Comparison of ENCODE assay signal across 8 mouse cellular contexts in genomic region chr5:44799053-44799860, GRCm38 (mm10). TPM values are rescaled to one million over a fixed set of nuclear protein-coding genes. Genes with fewer than 3 reads are reported as not detected.
DNase-seq lines count a peak whose midpoint lies in the region; ATAC-seq and TF ChIP-seq lines count a peak whose summit lies in the region.

Gene Ldb2, minus strand, starts transcription at chr5:44799680.

- DNase-seq in cerebellum, adult 2 months = peak; percentile 13 to 15
- DNase-seq in cerebellum, adult 11 months = no peak
- peak; percentile 24 for DNase-seq in heart, postnatal 25 days (ENCODE audit: low spot score)
- DNase-seq in layer of hippocampus, adult 18-20 months (ENCODE audit: low spot score in 2 of 2) = peak; percentile 43 to 71
- no peak for DNase-seq in liver, embryonic 14.5 days (ENCODE audit: low read depth in 3 of 3, low spot score in 3 of 3)
- peak; percentile 29 to 60 for DNase-seq in urinary bladder, postnatal 4 days (ENCODE audit: low spot score in 2 of 2)

- H3K4me3 ChIP-seq in cerebellum, adult 2 months (replicated peaks; ENCODE audit: insufficient read depth, low read depth, low read length) = peak within 1 kb of the TSS; percentile 49
- H3K4me3 ChIP-seq in liver, embryonic 14.5 days (ENCODE audit: insufficient read depth in 1 of 2, low read depth in 2 of 2, low read length in 2 of 2) = peak within 1 kb of the TSS; percentile 20 to 53
- peak within 1 kb of the TSS; percentile 38 for H3K4me3 ChIP-seq in neural tube, embryonic 14.5 days (ENCODE audit: low read depth, low read length)

- no peak for TF ChIP-seq CTCF in cerebellum, adult 2 months (IDR thresholded peaks at IDR 0.05; ENCODE audit: borderline replicate concordance, insufficient read depth, low read depth, low read length)
- no peak for TF ChIP-seq CTCF in liver, embryonic 14.5 days (IDR thresholded peaks at IDR 0.05; ENCODE audit: low read depth)

- no peak within 1 kb of the TSS for H3K27ac ChIP-seq in cerebellum, adult 2 months (ENCODE audit: insufficient read depth, low read length)
- no peak within 1 kb of the TSS for H3K27ac ChIP-seq in liver, embryonic 14.5 days
- no peak within 1 kb of the TSS for H3K27ac ChIP-seq in neural tube, embryonic 14.5 days (ENCODE audit: low read depth, low read length)

- no peaks in the 10 kb centered on the region for H3K4me1 ChIP-seq in cerebellum, adult 2 months (ENCODE audit: control insufficient read depth, insufficient read depth, low read length)
- no peaks in the 10 kb centered on the region for H3K4me1 ChIP-seq in liver, embryonic 14.5 days (replicated peaks; ENCODE audit: control insufficient read depth in 2 of 2, insufficient read depth in 2 of 2, low read length in 1 of 2)
- peaks cover 3% of the 10 kb centered on the region; the same call in 1 of the 2 replicates for H3K4me1 ChIP-seq in neural tube, embryonic 14.5 days (ENCODE audit: control insufficient read depth, insufficient read depth, low read length)

- no peaks in the 10 kb centered on the region for H3K9me3 ChIP-seq in liver, embryonic 14.5 days (ENCODE audit: control insufficient read depth, low read length)
- H3K9me3 ChIP-seq in neural tube, embryonic 14.5 days (ENCODE audit: control insufficient read depth, low read length) = no peaks in the 10 kb centered on the region

- peak within 1 kb of the TSS; percentile 28; the same call in 1 of the 2 replicates for H3K4me2 ChIP-seq in liver, embryonic 14.5 days (ENCODE audit: low read depth)
- H3K4me2 ChIP-seq in neural tube, embryonic 14.5 days (ENCODE audit: low read depth, low read length) = peak within 1 kb of the TSS; percentile 55

- H3K36me3 ChIP-seq in liver, embryonic 14.5 days (replicated peaks; ENCODE audit: control insufficient read depth, insufficient read depth, low read depth) = no peaks in the 10 kb centered on the region
- no peaks in the 10 kb centered on the region for H3K36me3 ChIP-seq in neural tube, embryonic 14.5 days (ENCODE audit: control insufficient read depth, insufficient read depth, low read length)

- H3K9ac ChIP-seq in liver, embryonic 14.5 days (replicated peaks) = no peak within 1 kb of the TSS
- peak within 1 kb of the TSS; percentile 17 for H3K9ac ChIP-seq in neural tube, embryonic 14.5 days (replicated peaks; ENCODE audit: low read depth, low read length)

- intact Hi-C loops in heart, postnatal 25 days (cut with DNase I) = loop anchor here (5.0 kb wide), 1 partner anchor 72 kb away; no protein-coding TSS in a partner anchor

- WGBS in cerebellum, adult 2 months = 6% methylated on average over 18 of the region's 19 CpGs
- under 1% methylated on average over 19 of the region's 19 CpGs for WGBS in liver, embryonic 14.5 days (ENCODE audit: insufficient replicate concordance)
- 3% methylated on average over 19 of the region's 19 CpGs for WGBS in neural tube, embryonic 14.5 days

- ATAC-seq in frontal cortex, adult (ENCODE audit: low TSS enrichment) = peak; percentile 97
- no peak for ATAC-seq in liver, embryonic 14.5 days (ENCODE audit: insufficient read depth)
- ATAC-seq in neural tube, embryonic 14.5 days (ENCODE audit: low read depth) = peak; percentile 96

- TF ChIP-seq EP300 in liver, embryonic 14.5 days (IDR thresholded peaks at IDR 0.05; ENCODE audit: low read depth) = no peak

- no peak for TF ChIP-seq POLR2A in cerebellum, adult 2 months (IDR thresholded peaks at IDR 0.05; ENCODE audit: borderline replicate concordance, insufficient read depth, low read length)

- H3K27me3 ChIP-seq in cerebellum, adult 2 months (ENCODE audit: control insufficient read depth, insufficient read depth, low read length) = no peaks in the 10 kb centered on the region; the same call in 1 of the 2 replicates
- H3K27me3 ChIP-seq in liver, embryonic 14.5 days (ENCODE audit: control insufficient read depth, insufficient read depth, low read length) = no peaks in the 10 kb centered on the region
- H3K27me3 ChIP-seq in neural tube, embryonic 14.5 days (ENCODE audit: control insufficient read depth, insufficient read depth, low read length) = 0 out of 2 replicates have a peak, but pooled peaks cover 2% of the 10 kb centered on the region

RNA-seq across cellular contexts. Expression of gene Ldb2, which starts in this region (rescaled TPM):
- 8.4 and 12.6 TPM in 2 replicates for polyA plus RNA-seq in cerebellum, adult 2 months (2012; rRNA removed)
- total RNA-seq in heart, postnatal 25 days (2021) = 10 to 100 TPM in 1 of 2 experiments, 1 to 10 TPM in 1; 6.4 to 10.7 TPM
- total RNA-seq in layer of hippocampus, adult 18-20 months (2021) = 10 to 100 TPM; 43.5 TPM
- polyA plus RNA-seq in liver, embryonic 14.5 days (2012; rRNA removed) = 1.2 and 2.0 TPM in 2 replicates
- polyA plus RNA-seq in liver, embryonic 14.5 days (2014; fragmentation: Nextera tagmentation; extraction: Ambion mirVana) = 3.0 and 4.2 TPM in 2 replicates
- polyA plus RNA-seq in neural tube, embryonic 14.5 days (2014; fragmentation: Nextera tagmentation; extraction: Ambion mirVana) = 63.5 and 67.6 TPM in 2 replicates

Comparison
In these comparisons a context has a peak if more than half of its experiments do, and no peak if none do; other contexts are left out.
1. DNase-seq: peak in cerebellum, adult 2 months (2 of 2), heart, postnatal 25 days (single experiment), layer of hippocampus, adult 18-20 months (2 of 2) and urinary bladder, postnatal 4 days (2 of 2); none in cerebellum, adult 11 months (single experiment) and liver, embryonic 14.5 days (0 of 3).
2. Peak in every context shown above with its lines, with median percentiles within 50 percentile points of each other: H3K4me3 ChIP-seq.